In the genomic region with DNA sequence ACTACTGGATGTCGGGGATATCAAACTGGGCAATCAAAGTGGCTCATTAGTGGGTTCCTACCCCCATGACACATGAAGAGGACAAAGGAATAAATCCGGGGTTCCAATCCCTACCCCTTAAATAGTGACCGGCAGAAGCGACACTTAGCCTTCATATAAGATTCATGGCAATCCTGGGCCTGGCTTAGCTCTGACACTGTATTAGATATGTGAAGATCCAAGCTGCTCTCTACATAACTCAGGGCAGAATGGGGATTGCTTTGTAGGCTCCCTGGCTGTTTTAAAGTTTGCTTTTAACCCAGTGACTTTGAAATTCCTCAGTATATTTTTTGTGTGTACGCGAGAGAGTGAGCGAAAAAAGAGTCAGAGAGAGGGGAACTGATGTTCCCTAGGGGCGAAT, we compare ENCODE assay signal across 24 mouse cellular contexts.
DNase-seq lines count a peak whose midpoint lies in the region; ATAC-seq and TF ChIP-seq lines count a peak whose summit lies in the region.
"Had no signal": no experiment of that assay in that cellular context is flagged by ENCODE, and none has a peak within 500 bp of the region (broad histone marks: within the 10 kb centered on the region; RNA-seq: fewer than 3 reads in every experiment).

No protein-coding gene starts in this region.

- no peak overlapping the region for H3K9ac ChIP-seq in midbrain, embryonic 15.5 days
- no peak overlapping the region for H3K9ac ChIP-seq in midbrain, embryonic 13.5 days (replicated peaks)
- no peak overlapping the region for H3K9ac ChIP-seq in CH12.LX (ENCODE audit: insufficient read depth, low read depth)
- H3K9ac ChIP-seq: embryonic facial prominence, embryonic 13.5 days; embryonic facial prominence, embryonic 15.5 days; forebrain, embryonic 12.5 days had no signal

- no peak for TF ChIP-seq CTCF in CH12.LX (conservative IDR thresholded peaks at IDR 0.05 in 1 of 2, IDR thresholded peaks at IDR 0.05 in 1 of 2; ENCODE audit: low read depth in 2 of 2, low read length in 2 of 2)

- no peaks in the 10 kb centered on the region for H3K9me3 ChIP-seq in heart, embryonic 10.5 days
- H3K9me3 ChIP-seq in midbrain, embryonic 15.5 days = no peaks in the 10 kb centered on the region
- no peaks in the 10 kb centered on the region for H3K9me3 ChIP-seq in midbrain, embryonic 13.5 days
- H3K9me3 ChIP-seq in CH12.LX (replicated peaks; ENCODE audit: low read length) = no peaks in the 10 kb centered on the region
- H3K9me3 ChIP-seq: embryonic facial prominence, embryonic 13.5 days; embryonic facial prominence, embryonic 15.5 days; forebrain, embryonic 10.5 days; forebrain, embryonic 12.5 days had no signal

- peak; percentile 33 for DNase-seq in heart, adult 11 months
- no peak for DNase-seq in heart, embryonic 10.5 days (ENCODE audit: low spot score)
- no peak for DNase-seq in CH12.LX (ENCODE audit: extremely low read depth)
- DNase-seq in left cerebral cortex, adult 11 months (ENCODE audit: low spot score) = no peak
- DNase-seq: adrenal gland, adult 2 months; adrenal gland, postnatal 10 days; adrenal gland, postnatal 25 days; B cell, adult 2 months; cerebellum, adult 11-12 months; cerebellum, adult 2 months; cerebellum, adult 9-11 months; cerebellum, postnatal 14 days; cerebellum, postnatal 36 days; embryo, embryonic 11 days had no signal

- H3K4me2 ChIP-seq in midbrain, embryonic 15.5 days = no peak overlapping the region
- no peak overlapping the region for H3K4me2 ChIP-seq in midbrain, embryonic 13.5 days (replicated peaks)
- peak overlapping the region; percentile 32; the same call in 1 of the 2 replicates for H3K4me2 ChIP-seq in CH12.LX (ENCODE audit: insufficient read depth, low read depth, poor library complexity, severe bottlenecking)
- H3K4me2 ChIP-seq: embryonic facial prominence, embryonic 13.5 days; embryonic facial prominence, embryonic 15.5 days; forebrain, embryonic 12.5 days had no signal

- in situ Hi-C loops in CH12.LX (cut with MboI; ENCODE audit: low pct_ligation_motif_present, low pct_unique_long_range_greater_than_20kb, low sequenced_read_pairs) = no loop called here

- dilution Hi-C loops in CH12.LX (cut with MboI; ENCODE audit: extremely low pct_ligation_motif_present, extremely low pct_unique_long_range_greater_than_20kb, low sequenced_read_pairs) = no loop called here

- no peak overlapping the region for H3K4me3 ChIP-seq in heart, embryonic 10.5 days
- no peak overlapping the region for H3K4me3 ChIP-seq in midbrain, embryonic 15.5 days
- H3K4me3 ChIP-seq in midbrain, embryonic 13.5 days (replicated peaks) = no peak overlapping the region
- H3K4me3 ChIP-seq in CH12.LX (replicated peaks in 1 of 3; ENCODE audit: low read depth in 2 of 3, low read length in 2 of 3, poor library complexity in 1 of 3) = no peak overlapping the region
- H3K4me3 ChIP-seq: embryonic facial prominence, embryonic 13.5 days; embryonic facial prominence, embryonic 15.5 days; erythroblast, embryonic 14.5 days; forebrain, embryonic 10.5 days; forebrain, embryonic 12.5 days had no signal

- TF ChIP-seq EP300 in CH12.LX (IDR thresholded peaks at IDR 0.05; ENCODE audit: low read length) = no peak

- no peaks in the 10 kb centered on the region for H3K4me1 ChIP-seq in heart, embryonic 10.5 days
- no peaks in the 10 kb centered on the region for H3K4me1 ChIP-seq in midbrain, embryonic 15.5 days
- H3K4me1 ChIP-seq in midbrain, embryonic 13.5 days (replicated peaks) = no peaks in the 10 kb centered on the region
- H3K4me1 ChIP-seq in CH12.LX (ENCODE audit: control insufficient read depth in 1 of 2, insufficient read depth in 2 of 2) = peaks cover 0 to 6% of the 10 kb centered on the region in 2 experiments; a peak in 1 of 4 replicates
- H3K4me1 ChIP-seq: embryonic facial prominence, embryonic 13.5 days; embryonic facial prominence, embryonic 15.5 days; forebrain, embryonic 10.5 days; forebrain, embryonic 12.5 days had no signal

- TF ChIP-seq RAD21 in CH12.LX (IDR thresholded peaks at IDR 0.05; ENCODE audit: low read depth, low read length) = no peak

- H3K27ac ChIP-seq in heart, embryonic 10.5 days = no peak overlapping the region
- H3K27ac ChIP-seq in midbrain, embryonic 15.5 days = no peak overlapping the region
- no peak overlapping the region for H3K27ac ChIP-seq in midbrain, embryonic 13.5 days
- no peak overlapping the region for H3K27ac ChIP-seq in CH12.LX (ENCODE audit: insufficient read depth, low read depth)
- H3K27ac ChIP-seq: embryonic facial prominence, embryonic 13.5 days; embryonic facial prominence, embryonic 15.5 days; forebrain, embryonic 10.5 days; forebrain, embryonic 12.5 days had no signal

- no peaks in the 10 kb centered on the region for H3K27me3 ChIP-seq in heart, embryonic 10.5 days (ENCODE audit: insufficient read depth, poor library complexity, severe bottlenecking)
- no peaks in the 10 kb centered on the region for H3K27me3 ChIP-seq in midbrain, embryonic 15.5 days (replicated peaks)
- no peaks in the 10 kb centered on the region for H3K27me3 ChIP-seq in midbrain, embryonic 13.5 days
- H3K27me3 ChIP-seq in CH12.LX (replicated peaks) = no peaks in the 10 kb centered on the region
- H3K27me3 ChIP-seq: embryonic facial prominence, embryonic 13.5 days; embryonic facial prominence, embryonic 15.5 days; forebrain, embryonic 12.5 days had no signal

- H3K36me3 ChIP-seq in heart, embryonic 10.5 days = no peaks in the 10 kb centered on the region
- no peaks in the 10 kb centered on the region for H3K36me3 ChIP-seq in midbrain, embryonic 15.5 days (replicated peaks)
- no peaks in the 10 kb centered on the region for H3K36me3 ChIP-seq in midbrain, embryonic 13.5 days
- no peaks in the 10 kb centered on the region for H3K36me3 ChIP-seq in CH12.LX (replicated peaks in 1 of 2; ENCODE audit: control insufficient read depth in 1 of 2, insufficient read depth in 1 of 2, low read length in 1 of 2)
- H3K36me3 ChIP-seq: embryonic facial prominence, embryonic 13.5 days; embryonic facial prominence, embryonic 15.5 days; forebrain, embryonic 10.5 days; forebrain, embryonic 12.5 days had no signal

- ATAC-seq in midbrain, embryonic 15.5 days (replicated peaks) = peak; percentile 65; the same call in 1 of the 2 replicates
- ATAC-seq in midbrain, embryonic 13.5 days = no peak
- ATAC-seq: CD4-positive, CD25-positive, alpha-beta regulatory T cell, adult 4 months; forebrain, embryonic 14.5 days; forebrain, embryonic 16.5 days had no signal

- no peaks in the 10 kb centered on the region for H3K79me2 ChIP-seq in CH12.LX (replicated peaks; ENCODE audit: control insufficient read depth, extremely low read depth, insufficient read depth, poor library complexity, severe bottlenecking)

- no peak for TF ChIP-seq POLR2A in CH12.LX (IDR thresholded peaks at IDR 0.05; ENCODE audit: low read depth, low read length)

- WGBS in heart, embryonic 10.5 days = 73% methylated on average over 8 of the region's 8 CpGs
- 77% methylated on average over 8 of the region's 8 CpGs for WGBS in midbrain, embryonic 15.5 days
- 87% methylated on average over 8 of the region's 8 CpGs for WGBS in midbrain, embryonic 13.5 days

TF ChIP-seq in CH12.LX, 34 proteins besides CTCF, POLR2A, EP300 and RAD21:
- TF ChIP-seq ZKSCAN1 (IDR thresholded peaks at IDR 0.05; ENCODE audit: borderline replicate concordance, low read depth, low read length) = no peak
- no peak for TF ChIP-seq NRF1 (IDR thresholded peaks at IDR 0.05; ENCODE audit: low read depth, low read length)
- TF ChIP-seq ZC3H11A (IDR thresholded peaks at IDR 0.05; ENCODE audit: low read depth, low read length) = no peak
- no peak for TF ChIP-seq MXI1 (IDR thresholded peaks at IDR 0.05; ENCODE audit: low read depth, low read length)
- TF ChIP-seq USF1 (IDR thresholded peaks at IDR 0.05; ENCODE audit: low read depth, low read length) = no peak
- TF ChIP-seq ZNF384 (IDR thresholded peaks at IDR 0.05; ENCODE audit: low read depth, low read length) = no peak
- no peak for TF ChIP-seq TCF12 (IDR thresholded peaks at IDR 0.05; ENCODE audit: low read depth, low read length)
- TF ChIP-seq JUND (conservative IDR thresholded peaks at IDR 0.05; ENCODE audit: low read depth, low read length) = no peak
- TF ChIP-seq ELF1 (IDR thresholded peaks at IDR 0.05; ENCODE audit: low read depth, low read length) = no peak
- no peak for TF ChIP-seq TBP (conservative IDR thresholded peaks at IDR 0.05; ENCODE audit: low read depth, low read length)
- no peak for TF ChIP-seq ZMIZ1 (IDR thresholded peaks at IDR 0.05; ENCODE audit: low read depth, low read length)
- TF ChIP-seq JUN (IDR thresholded peaks at IDR 0.05; ENCODE audit: insufficient read depth, low read depth, low read length) = no peak
- no peak for TF ChIP-seq E2F4 (IDR thresholded peaks at IDR 0.05; ENCODE audit: insufficient replicate concordance, low read depth, low read length)
